Mouse (Mus musculus) small intestine, adult 2 months (tissue): ENCODE results near the gene D17H6S53E.

Experiments
- CTCF ChIP-seq: fragments of 200-500 bp; IDR thresholded peaks from 2 replicates; pipeline ENCODE4 v1.5.1; 2012; ENCODE audit warnings: low read depth, mild to moderate bottlenecking, control low read depth, inconsistent platforms, low read length, moderate library complexity, mixed read lengths; ENCODE audit not compliant: insufficient replicate concordance, insufficient read length; ENCODE audit errors: extremely low read depth
- POLR2A ChIP-seq: fragments of 200-500 bp; IDR thresholded peaks from 2 replicates; pipeline ENCODE4 v1.6.1; 2012; ENCODE audit warnings: low read depth, mild to moderate bottlenecking, control low read depth, inconsistent platforms, low read length, moderate library complexity

GRCm38 (mm10) chr17:35111774-35112173 is 14.4 kb upstream of the D17H6S53E start:
- TF ChIP-seq CTCF, result no peak
- no peak for TF ChIP-seq POLR2A
